Mouse (Mus musculus) regulatory T cell (primary cell): ENCODE data around the gene Hspb3.

Source experiments
- in situ Hi-C: fragments of 300-600 bp; cut with MboI, MseI; formaldehyde crosslinking; loops from one replicate; pipeline ENCODE4 v1.15.1; 2025; ENCODE audit warnings: high pct_unique_total_duplicates

Gene Hspb3

DNA sequence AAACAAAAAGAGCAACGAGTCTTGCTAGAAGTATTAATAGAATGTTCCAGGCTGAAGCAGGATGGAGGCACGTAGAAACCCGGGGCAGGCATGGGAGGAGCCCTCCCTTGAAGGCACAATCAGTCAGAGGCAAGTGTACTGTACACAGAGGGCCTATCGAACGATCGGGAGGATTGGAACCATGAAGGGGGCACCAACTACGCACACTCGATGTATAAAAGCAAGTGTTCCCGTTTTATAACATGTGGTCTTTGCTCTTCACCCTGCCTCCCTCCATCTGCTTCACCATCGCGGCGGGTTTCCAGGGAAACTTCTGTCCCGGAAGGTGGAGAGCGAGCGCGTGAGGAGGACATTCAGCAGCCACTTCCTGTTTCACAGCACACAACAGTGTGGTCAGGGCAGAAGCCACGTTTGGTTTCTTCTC is 27.7 kb downstream of the Hspb3 start:
- in situ Hi-C loops: loop anchor here (10.0 kb wide), 1 partner anchor 229 kb away; no protein-coding TSS in a partner anchor

DNA sequence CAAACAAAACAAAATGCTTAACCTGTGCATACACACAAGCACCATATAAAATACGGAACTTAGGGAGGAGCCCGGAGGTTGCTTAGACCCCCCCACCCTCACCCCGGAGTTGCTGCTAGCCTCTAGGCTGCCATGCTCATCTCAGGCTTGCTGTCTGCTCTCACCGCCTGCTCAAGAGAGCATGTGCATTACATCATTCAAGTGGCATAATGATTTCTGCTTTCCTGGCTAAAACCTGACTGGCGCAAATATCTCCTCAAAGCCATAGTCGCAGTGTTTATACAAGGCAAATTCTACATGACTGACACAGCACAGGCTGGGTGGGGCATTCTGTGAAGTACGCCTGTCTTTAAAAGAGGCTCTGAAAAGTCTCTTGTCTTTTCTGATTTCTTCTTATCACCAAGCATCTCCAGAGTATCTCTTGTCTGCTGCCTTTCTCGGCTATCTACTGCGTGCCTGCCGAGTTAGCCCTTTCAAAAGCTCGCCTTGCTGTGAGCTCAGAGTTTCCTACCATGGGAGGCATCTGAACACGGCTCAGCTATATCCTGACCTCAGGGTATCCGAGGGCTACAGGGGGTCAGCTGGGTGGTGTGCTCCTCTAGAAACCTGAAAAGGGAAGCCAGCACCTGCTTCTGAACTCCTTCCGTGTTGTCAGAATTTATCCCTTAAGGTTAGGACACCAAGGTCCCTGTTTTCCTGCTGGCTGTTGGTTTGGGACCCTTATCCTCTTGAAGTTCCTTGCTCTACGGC is 28.6 kb downstream of the Hspb3 start:
- in situ Hi-C loops: loop anchor here (10.0 kb wide), 1 partner anchor 230 kb away; no protein-coding TSS in a partner anchor

DNA sequence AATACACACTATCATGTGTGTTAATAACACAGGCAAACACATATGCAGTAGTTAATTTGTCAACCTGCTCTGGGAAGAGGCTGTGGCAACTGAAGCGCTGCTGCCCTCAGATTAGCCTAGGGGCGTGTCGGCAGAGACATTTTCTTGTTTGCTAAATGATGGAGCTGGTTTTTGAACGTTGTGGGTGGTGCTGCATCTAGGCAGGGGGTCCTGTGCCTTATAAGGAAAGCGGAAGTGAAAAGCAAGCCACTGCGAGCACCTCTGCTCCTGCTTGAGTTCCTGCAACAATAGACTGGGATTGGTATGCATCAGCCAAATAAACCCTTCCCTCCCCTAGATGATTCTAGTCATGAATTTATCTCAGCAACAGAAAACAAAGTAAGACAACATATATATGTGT is 31.0 kb downstream of the Hspb3 start:
- in situ Hi-C loops: loop anchor here (10.0 kb wide), 1 partner anchor 232 kb away; no protein-coding TSS in a partner anchor

GRCm38 (mm10) chr13:113627601-113628000 is 35.9 kb downstream of the Hspb3 start:
- in situ Hi-C loops: no loop called here

DNA sequence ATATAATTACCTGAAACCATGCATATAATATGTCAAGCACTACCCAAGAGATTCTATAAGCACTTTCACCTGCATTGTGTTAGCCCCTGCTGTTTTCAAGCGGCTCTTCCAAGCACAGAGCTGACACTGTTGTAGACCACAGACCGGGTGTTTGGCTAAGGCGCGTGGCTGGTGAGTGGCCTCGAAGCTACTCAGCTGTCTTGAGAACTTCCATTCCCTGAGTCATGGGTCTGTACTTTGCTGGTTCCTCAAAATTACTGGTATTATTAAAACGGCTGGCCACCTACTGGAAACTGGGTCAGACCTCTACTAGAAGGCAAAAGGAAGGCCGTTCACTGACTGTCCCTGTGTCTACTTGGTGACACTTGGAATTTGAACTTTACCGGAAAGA is 40.6 kb downstream of the Hspb3 start:
- in situ Hi-C loops: loop anchor here (5.0 kb wide), 1 partner anchor 361 kb away; no protein-coding TSS in a partner anchor

DNA sequence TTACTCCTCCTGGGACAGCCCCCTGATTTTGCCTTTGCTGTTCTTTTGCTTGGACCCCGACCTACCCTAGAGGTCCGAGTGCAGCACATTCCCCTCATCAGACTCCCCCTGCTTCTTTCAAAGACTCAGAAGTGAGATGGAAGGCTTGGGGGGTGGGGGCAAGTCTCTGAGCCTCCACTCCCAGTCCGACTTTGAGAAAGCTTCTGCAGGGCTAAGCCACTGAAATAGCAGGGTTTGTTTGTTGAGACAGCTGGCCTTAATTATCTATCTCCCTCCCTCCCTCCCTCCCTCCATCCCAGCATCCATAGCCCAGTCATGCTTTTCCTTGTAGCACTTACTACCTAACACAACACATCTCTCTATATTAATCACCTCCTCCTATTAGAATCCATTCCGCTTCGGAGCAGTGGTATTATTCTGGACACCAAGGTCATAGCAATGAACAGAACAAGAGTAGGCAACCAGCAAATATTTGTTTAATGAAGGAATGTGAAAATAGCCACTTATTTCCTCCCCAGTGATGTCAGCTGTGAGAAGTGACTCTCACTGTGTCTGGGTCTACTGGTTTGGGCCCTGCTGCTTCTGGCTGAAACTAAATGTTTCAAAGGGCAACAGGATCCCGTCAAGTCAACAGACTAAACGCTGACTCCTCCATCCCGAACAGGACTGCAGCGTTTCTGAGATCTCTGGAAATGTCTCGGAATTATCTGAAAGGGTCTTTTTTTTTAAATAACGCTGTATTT is 41.2 kb downstream of the Hspb3 start:
- in situ Hi-C loops: loop anchor here (5.0 kb wide), 1 partner anchor 360 kb away; no protein-coding TSS in a partner anchor

GRCm38 (mm10) chr13:113619003-113619402 is 44.5 kb downstream of the Hspb3 start:
- in situ Hi-C loops: loop anchor here (5.0 kb wide), 1 partner anchor 37 kb away; no protein-coding TSS in a partner anchor

GRCm38 (mm10) chr13:113617891-113618823 is 45.3 kb downstream of the Hspb3 start, which contains the start of gene Snx18:
Snx18 (minus strand) TSS chr13:113618564.
- in situ Hi-C loops: loop anchor here (5.0 kb wide), 1 partner anchor 36 kb away; no protein-coding TSS in a partner anchor

DNA sequence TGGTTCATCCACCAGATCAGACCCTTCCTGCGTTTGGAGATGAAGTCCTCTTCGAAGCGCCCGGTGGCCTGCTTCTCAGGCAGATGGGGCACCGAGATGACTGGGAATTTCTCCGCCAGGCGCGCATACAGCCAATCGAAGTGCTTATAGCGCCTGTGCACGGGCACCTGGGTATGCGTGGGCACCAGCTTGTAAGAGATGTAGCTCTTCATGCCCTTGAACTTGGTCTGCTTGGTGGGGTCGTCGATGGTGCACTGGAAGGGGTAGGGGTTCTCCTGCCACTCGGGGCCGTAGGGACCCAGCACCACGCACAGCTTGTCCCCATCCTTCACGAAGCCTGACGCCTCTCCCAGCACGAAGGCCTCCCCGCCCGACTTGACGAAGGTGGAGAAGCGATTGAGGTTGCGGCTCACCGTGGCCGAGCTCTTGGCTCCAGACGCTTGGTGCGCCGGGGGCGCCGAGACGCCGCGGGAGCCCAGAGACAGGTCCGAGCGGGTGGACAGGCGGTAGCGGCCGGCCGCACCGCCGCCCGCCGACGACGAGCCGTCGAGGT is 46.1 kb downstream of the Hspb3 start:
- in situ Hi-C loops: loop anchor here (5.0 kb wide), 1 partner anchor 35 kb away; no protein-coding TSS in a partner anchor

- in situ Hi-C loops: loop anchor here (5.0 kb wide), 1 partner anchor 35 kb away; no protein-coding TSS in a partner anchor
Observed at GRCm38 (mm10) chr13:113616751-113617337, 46.6 kb downstream of the Hspb3 start.

- in situ Hi-C loops: loop anchor here (5.0 kb wide), 1 partner anchor 34 kb away; no protein-coding TSS in a partner anchor
Observed at GRCm38 (mm10) chr13:113615971-113616671, 47.4 kb downstream of the Hspb3 start.

- in situ Hi-C loops: loop anchor here (5.0 kb wide), 1 partner anchor 33 kb away; no protein-coding TSS in a partner anchor
Observed at GRCm38 (mm10) chr13:113615546-113615941, 47.9 kb downstream of the Hspb3 start.

GRCm38 (mm10) chr13:113614635-113615545 is 48.6 kb downstream of the Hspb3 start:
- in situ Hi-C loops: loop anchor here (5.0 kb wide), 1 partner anchor 33 kb away; no protein-coding TSS in a partner anchor

GRCm38 (mm10) chr13:113613882-113614281 is 49.6 kb downstream of the Hspb3 start:
- in situ Hi-C loops: no loop called here

- in situ Hi-C loops: no loop called here
Observed at GRCm38 (mm10) chr13:113613341-113613740, 50.1 kb downstream of the Hspb3 start.
